Mouse (Mus musculus) intestine, embryonic 14.5 days (tissue): ENCODE data around the gene Rapgef2. TPM values are rescaled to one million over a fixed set of nuclear protein-coding genes. Genes with fewer than 3 reads are reported as not detected.

Source experiments
- ATAC-seq: fragments of 200-750 bp; cut with Nextera tagmentation; replicated peaks from 2 replicates; pipeline ENCODE4 v1.8.0; 2017; ENCODE audit warnings: low read depth, moderate number of reproducible peaks, moderate TSS enrichment, moderate library complexity; ENCODE audit not compliant: low FRiP score, low TSS enrichment
- DNase-seq: peaks from one replicate; pipeline ENCODE4 v3.0.0-alpha.2; 2018; ENCODE audit warnings: low spot score
- H3K27ac ChIP-seq: fragments of 300-500 bp; sonication (generic); 2 replicates; pipeline ENCODE4 v1.5.1; 2014; ENCODE audit warnings: low read depth, mild to moderate bottlenecking, control low read depth
- H3K27me3 ChIP-seq: fragments of 300-500 bp; sonication (generic); replicated peaks from 2 replicates; pipeline ENCODE4 v1.6.1; 2014; ENCODE audit warnings: low read length, control low read depth; ENCODE audit not compliant: control insufficient read depth, insufficient read depth
- H3K36me3 ChIP-seq: fragments of 300-500 bp; sonication (generic); 2 replicates; pipeline ENCODE4 v1.6.1; 2014; ENCODE audit warnings: low read length, control low read depth; ENCODE audit not compliant: control insufficient read depth, insufficient read depth
- H3K4me1 ChIP-seq: fragments of 300-500 bp; sonication (generic); replicated peaks from 2 replicates; pipeline ENCODE4 v1.6.1; 2014; ENCODE audit warnings: low read length, control low read depth, mixed read lengths; ENCODE audit not compliant: control insufficient read depth, insufficient read depth
- H3K4me2 ChIP-seq: fragments of 300-500 bp; sonication (generic); 2 replicates; pipeline ENCODE4 v1.6.1; 2014; ENCODE audit warnings: low read length
- H3K4me3 ChIP-seq: fragments of 300-500 bp; sonication (generic); 2 replicates; pipeline ENCODE4 v1.5.1; 2014; ENCODE audit warnings: low read depth, low read length, control low read depth, mixed read lengths
- H3K9ac ChIP-seq: fragments of 300-500 bp; sonication (generic); 2 replicates; pipeline ENCODE4 v1.6.1; 2014; ENCODE audit warnings: mild to moderate bottlenecking, low read length
- H3K9me3 ChIP-seq: fragments of 300-500 bp; sonication (generic); 2 replicates; pipeline ENCODE4 v1.6.1; 2016; ENCODE audit warnings: low read length, control low read depth; ENCODE audit not compliant: control insufficient read depth
- WGBS: fragments of 180-500 bp; shearing (Covaris S2); extraction: QIAGEN DNeasy Blood & Tissue Kit; methylation state at CpG from one replicate; pipeline ENCODE4 v1.1.7; 2014; 5-methylcytosine and 5-hydroxymethylcytosine counted together
- polyA plus RNA-seq: library from polyadenylated mRNA; unstranded; fragments of >200 nt; fragmentation: Nextera tagmentation; extraction: Ambion mirVana; gene quantifications from 2 replicates; pipeline ENCODE4 v1.2.1, GENCODE M21; 2014

Rapgef2 gene
- polyA plus RNA-seq, 1 experiment from 2014 or later: 5.8 TPM

DNA sequence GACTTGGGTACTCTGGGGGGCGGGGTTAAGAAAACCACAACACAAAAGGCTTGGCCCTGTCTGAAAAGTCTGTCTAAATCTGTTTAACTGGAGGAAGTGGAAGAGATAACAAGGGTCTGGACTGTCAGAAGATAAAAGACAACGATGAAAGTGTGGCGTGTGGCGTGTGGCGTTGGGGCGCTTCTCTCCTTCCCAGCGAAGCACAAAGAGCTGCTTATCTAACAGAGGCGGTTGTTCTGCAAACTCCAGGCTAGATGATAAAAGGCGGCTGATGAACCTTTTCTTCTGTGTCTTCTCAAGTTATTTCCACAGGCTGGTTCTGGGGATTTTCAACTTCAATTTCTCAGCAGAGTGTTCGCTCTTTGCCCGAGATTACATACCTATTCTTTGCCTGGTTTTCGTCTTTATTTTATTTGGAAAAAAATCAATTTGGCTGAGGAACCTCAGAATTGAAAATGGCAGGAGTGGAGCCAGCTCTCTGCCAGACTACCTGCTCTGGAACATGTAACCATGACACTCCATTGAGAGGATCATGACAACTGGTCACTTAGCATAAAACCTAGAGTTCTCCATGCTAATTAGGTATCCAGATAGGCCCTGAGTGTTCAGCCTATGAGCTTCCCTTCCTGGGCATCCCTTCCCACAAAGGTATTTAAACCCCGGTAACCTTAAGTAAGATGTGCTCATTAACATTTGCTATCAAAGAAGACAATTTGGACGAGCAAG lies 258.0 kb downstream of the Rapgef2 start:
- ATAC-seq: no peak
- Histone ChIP-seq H3K27ac (no peak overlapping the region), H3K4me1 (no peaks in the 10 kb centered on the region), H3K27me3 (no peaks in the 10 kb centered on the region), H3K9me3 (no peaks in the 10 kb centered on the region), H3K4me2 (no peak overlapping the region), H3K9ac (no peak overlapping the region), H3K36me3 (no peaks in the 10 kb centered on the region), H3K4me3 (no peak overlapping the region)
- 41% methylated on average over 14 of the region's 14 CpGs for WGBS
- no peak for DNase-seq

DNA sequence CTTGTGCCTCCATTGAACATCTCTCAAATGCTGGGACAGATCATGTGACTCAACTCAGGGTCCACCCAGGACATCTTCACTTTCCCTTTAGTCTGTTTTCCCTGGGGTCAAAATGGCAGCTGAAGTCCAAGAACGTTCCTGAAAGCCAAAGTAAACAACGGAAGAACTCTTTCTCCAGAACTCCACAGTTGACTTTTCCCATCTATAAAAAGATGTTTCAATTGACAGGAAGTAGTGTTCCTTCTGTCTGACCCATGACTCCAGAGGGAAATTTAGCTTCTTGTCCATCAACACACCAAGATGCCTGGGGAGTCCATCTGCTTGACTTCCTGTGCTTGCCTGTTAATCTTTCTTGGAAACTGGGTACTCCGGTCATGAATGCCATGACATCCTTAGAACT lies 260.3 kb downstream of the Rapgef2 start:
- no peaks in the 10 kb centered on the region for H3K27me3 ChIP-seq
- H3K4me2 ChIP-seq: no peak overlapping the region
- ATAC-seq (no peak), DNase-seq (no peak)
- no peak overlapping the region for H3K9ac ChIP-seq
- 64% methylated on average over 3 of the region's 3 CpGs for WGBS
- H3K9me3 ChIP-seq: no peaks in the 10 kb centered on the region
- H3K27ac ChIP-seq: no peak overlapping the region
- H3K4me3 ChIP-seq: no peak overlapping the region
- no peaks in the 10 kb centered on the region for H3K4me1 ChIP-seq
- H3K36me3 ChIP-seq: no peaks in the 10 kb centered on the region

DNA sequence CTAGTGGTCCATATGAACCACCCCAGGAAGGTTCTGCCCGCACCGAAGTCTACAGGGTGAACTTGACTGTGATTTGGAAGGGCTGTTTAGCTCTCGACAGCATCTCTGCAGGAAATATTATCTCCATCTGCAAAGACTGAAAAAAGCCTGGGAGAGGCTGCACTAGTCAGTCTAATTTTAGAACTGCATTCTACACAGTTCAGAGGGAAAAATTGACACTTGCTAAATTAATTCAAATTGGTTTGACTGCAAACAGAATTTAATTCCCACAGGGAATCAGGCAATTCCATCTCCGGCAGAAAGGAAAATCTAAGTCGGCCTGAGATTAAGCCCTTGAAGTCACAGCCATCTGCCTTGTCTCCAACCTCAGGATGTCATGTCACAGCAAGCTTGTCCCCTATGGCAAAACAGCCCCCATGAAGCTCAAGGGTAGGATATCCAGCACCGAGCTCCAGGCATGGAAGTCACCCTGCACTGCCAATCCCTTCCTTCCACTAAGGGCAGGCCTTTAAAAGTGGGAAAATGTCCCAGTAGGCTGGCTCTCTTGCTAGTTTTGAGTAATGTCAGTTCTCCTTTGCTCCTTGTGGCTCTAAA lies 262.5 kb downstream of the Rapgef2 start:
- Histone ChIP-seq H3K9ac (no peak overlapping the region), H3K4me2 (no peak overlapping the region), H3K4me3 (no peak overlapping the region), H3K27ac (no peak overlapping the region), H3K4me1 (no peaks in the 10 kb centered on the region), H3K27me3 (no peaks in the 10 kb centered on the region), H3K9me3 (no peaks in the 10 kb centered on the region), H3K36me3 (no peaks in the 10 kb centered on the region)
- DNase-seq (no peak), ATAC-seq (no peak)
- 80% methylated on average over 6 of the region's 6 CpGs for WGBS

DNA sequence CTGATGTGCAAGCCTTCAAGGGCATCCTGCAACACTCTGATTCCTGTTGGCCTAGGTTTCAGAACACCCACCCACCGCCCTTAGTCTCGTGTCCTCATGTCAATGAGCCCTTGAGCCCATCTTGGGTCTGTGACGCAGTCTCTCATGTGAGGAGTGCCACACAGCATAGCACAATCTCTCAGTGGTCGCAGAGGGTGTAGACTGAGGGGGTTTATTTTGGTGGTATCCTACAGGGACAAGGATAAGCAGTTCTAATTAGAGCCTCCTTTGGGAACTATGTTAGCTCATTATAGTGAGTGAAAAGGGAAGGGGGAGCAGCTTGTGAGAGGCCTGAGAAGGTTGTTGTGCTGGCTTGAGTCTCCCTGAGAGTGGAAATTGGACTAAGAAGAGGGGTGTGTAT lies 263.6 kb downstream of the Rapgef2 start:
- Histone ChIP-seq H3K36me3 (no peaks in the 10 kb centered on the region), H3K4me3 (no peak overlapping the region), H3K9ac (no peak overlapping the region), H3K4me1 (no peaks in the 10 kb centered on the region), H3K27me3 (no peaks in the 10 kb centered on the region), H3K27ac (no peak overlapping the region), H3K4me2 (no peak overlapping the region), H3K9me3 (no peaks in the 10 kb centered on the region)
- DNase-seq: no peak
- WGBS: 86% methylated on average over 4 of the region's 4 CpGs
- no peak for ATAC-seq

DNA sequence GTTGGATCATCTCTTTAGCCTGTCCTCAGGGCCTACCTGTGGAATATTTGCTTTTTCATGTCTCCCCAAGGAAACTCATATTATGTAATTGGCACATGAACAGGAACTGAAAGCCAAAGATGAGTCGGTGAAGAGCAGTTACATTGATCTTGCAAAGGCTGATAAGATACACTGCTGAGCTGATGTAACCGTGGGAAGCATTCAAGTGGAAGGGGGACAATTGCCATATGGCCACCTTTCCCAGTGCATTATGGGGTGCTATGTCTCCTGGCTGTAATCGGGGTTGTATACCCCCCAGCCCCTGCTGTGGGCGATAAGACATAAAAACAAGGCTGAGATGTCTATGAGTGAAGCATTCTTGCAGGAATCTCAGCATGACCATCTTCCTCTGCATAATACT lies 268.9 kb downstream of the Rapgef2 start:
- no peak for ATAC-seq
- 0 out of 2 replicates have a peak, but pooled peaks cover 3% of the 10 kb centered on the region for H3K9me3 ChIP-seq
- no peaks in the 10 kb centered on the region for H3K36me3 ChIP-seq
- no peaks in the 10 kb centered on the region for H3K27me3 ChIP-seq
- WGBS: 92% methylated on average over 4 of the region's 4 CpGs
- no peaks in the 10 kb centered on the region for H3K4me1 ChIP-seq
- H3K9ac ChIP-seq: no peak overlapping the region
- H3K4me3 ChIP-seq: no peak overlapping the region
- no peak for DNase-seq
- H3K4me2 ChIP-seq: no peak overlapping the region
- H3K27ac ChIP-seq: no peak overlapping the region

DNA sequence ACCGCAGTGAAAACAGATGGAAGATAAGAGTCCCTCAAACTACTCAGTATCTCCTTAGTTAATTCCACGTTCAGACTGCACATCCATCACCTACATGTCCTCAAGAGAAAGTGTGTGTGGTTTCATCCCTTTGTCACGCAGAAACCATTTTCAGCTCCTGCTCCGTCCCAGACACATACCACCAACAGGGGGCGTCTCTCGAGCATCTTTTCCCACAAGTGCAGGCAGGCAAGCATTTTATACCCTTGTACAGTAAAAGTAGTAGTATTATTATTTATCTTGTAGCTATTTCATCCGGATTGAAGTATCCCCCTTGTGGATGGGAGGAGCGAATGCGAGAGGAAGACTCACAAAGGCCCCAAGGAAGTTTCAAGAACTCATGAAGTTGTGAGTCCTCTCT lies 269.5 kb downstream of the Rapgef2 start:
- no peaks in the 10 kb centered on the region for H3K27me3 ChIP-seq
- WGBS: 86% methylated on average over 9 of the region's 9 CpGs
- no peak for ATAC-seq

DNA sequence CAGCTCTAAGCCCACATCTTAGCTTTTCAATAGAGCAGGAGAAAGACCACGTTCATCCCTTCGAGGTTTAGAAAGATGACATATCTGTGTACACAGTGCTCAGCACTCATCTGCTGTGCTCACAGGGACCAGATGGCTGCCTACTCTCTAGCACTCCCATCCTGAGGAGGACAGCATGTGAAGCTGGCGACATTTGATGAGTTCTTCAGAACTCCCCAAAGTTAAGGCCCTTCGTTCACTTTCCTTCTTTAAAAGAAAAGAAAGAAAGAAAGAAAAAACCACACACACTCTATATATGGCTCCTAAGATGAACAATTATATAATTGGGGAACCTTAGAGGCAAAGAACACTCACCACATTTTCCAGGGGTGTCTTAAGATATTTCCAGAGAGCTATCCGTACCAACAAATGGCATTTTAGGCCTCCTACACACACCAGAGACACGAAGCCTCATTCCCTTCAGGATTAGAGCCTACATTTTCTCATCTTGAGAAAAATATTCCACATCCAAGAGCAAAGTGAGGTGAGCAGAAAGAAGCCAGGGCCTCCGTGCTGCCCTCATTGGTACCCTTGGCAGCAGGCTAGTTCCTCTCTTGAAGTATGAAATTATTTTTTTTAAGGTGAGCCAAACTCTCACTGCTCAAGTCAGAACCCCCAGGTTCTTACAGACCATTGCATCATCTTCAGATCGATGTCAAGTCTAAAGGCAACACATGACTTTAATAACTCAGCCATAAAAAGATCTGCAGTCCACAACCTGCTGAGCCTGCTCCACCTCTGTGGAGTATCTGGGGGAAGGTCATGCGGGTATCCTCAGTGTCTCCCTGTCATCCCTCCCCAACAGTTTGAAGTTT lies 270.5 kb downstream of the Rapgef2 start:
- Histone ChIP-seq H3K27ac (no peak overlapping the region), H3K4me2 (no peak overlapping the region), H3K9ac (no peak overlapping the region), H3K4me1 (no peaks in the 10 kb centered on the region), H3K36me3 (no peaks in the 10 kb centered on the region), H3K4me3 (no peak overlapping the region), H3K27me3 (no peaks in the 10 kb centered on the region), H3K9me3 (0 out of 2 replicates have a peak, but pooled peaks cover 3% of the 10 kb centered on the region)
- DNase-seq: no peak
- WGBS: 82% methylated on average over 9 of the region's 9 CpGs
- no peak for ATAC-seq

More for the DNA sequence above, 269.5 kb downstream of the Rapgef2 start:
- H3K9ac ChIP-seq: no peak overlapping the region
- H3K4me3 ChIP-seq: no peak overlapping the region
- H3K27ac ChIP-seq: no peak overlapping the region
- H3K4me1 ChIP-seq: no peaks in the 10 kb centered on the region
- H3K9me3 ChIP-seq: 0 out of 2 replicates have a peak, but pooled peaks cover 3% of the 10 kb centered on the region
- no peak for DNase-seq
- H3K36me3 ChIP-seq: no peaks in the 10 kb centered on the region
- no peak overlapping the region for H3K4me2 ChIP-seq
